Mouse (Mus musculus) midbrain, embryonic 14.5 days (tissue): ENCODE results near the gene Coro2a. TPM values are rescaled to one million over a fixed set of nuclear protein-coding genes. Genes with fewer than 3 reads are reported as not detected.
"Not testable (repeated sequence)": the region's sequence is repeated elsewhere in the genome, so short reads cannot be mapped to it uniquely, and the experiment has no call there.

ENCODE experiments used
- ATAC-seq: fragments of 200-750 bp; cut with Nextera tagmentation; 2 replicates; pipeline ENCODE4 v1.8.0; 2017; ENCODE audit warnings: moderate number of reproducible peaks, moderate library complexity; ENCODE audit not compliant: low FRiP score, low TSS enrichment
- DNase-seq: peaks from one replicate; pipeline ENCODE4 v3.0.0-alpha.2; 2015
- H3K27ac ChIP-seq: fragments of 300-500 bp; sonication (generic); replicated peaks from 2 replicates; pipeline ENCODE4 v1.5.1; 2014; ENCODE audit warnings: mild to moderate bottlenecking, low read depth, low read length, moderate library complexity
- H3K27me3 ChIP-seq: fragments of 300-500 bp; sonication (generic); 2 replicates; pipeline ENCODE4 v1.6.1; 2014; ENCODE audit warnings: low read length, control low read depth, mixed read lengths; ENCODE audit not compliant: control insufficient read depth, insufficient read depth
- H3K36me3 ChIP-seq: fragments of 300-500 bp; sonication (generic); 2 replicates; pipeline ENCODE4 v1.6.1; 2014; ENCODE audit warnings: low read length, control low read depth; ENCODE audit not compliant: control insufficient read depth, insufficient read depth
- H3K4me1 ChIP-seq: fragments of 300-500 bp; sonication (generic); 2 replicates; pipeline ENCODE4 v1.6.1; 2014; ENCODE audit warnings: mild to moderate bottlenecking, antibody characterized with exemption, low read length, control low read depth; ENCODE audit not compliant: control insufficient read depth, insufficient read depth
- H3K4me2 ChIP-seq: fragments of 300-500 bp; sonication (generic); 2 replicates; pipeline ENCODE4 v1.6.1; 2014; ENCODE audit warnings: mild to moderate bottlenecking, low read length, moderate library complexity
- H3K4me3 ChIP-seq: fragments of 300-500 bp; sonication (generic); replicated peaks from 2 replicates; pipeline ENCODE4 v1.5.1; 2014; ENCODE audit warnings: low read depth, low read length
- H3K9ac ChIP-seq: fragments of 300-500 bp; sonication (generic); replicated peaks from 2 replicates; pipeline ENCODE4 v1.6.1; 2014; ENCODE audit warnings: mild to moderate bottlenecking, low read length, moderate library complexity
- H3K9me3 ChIP-seq: fragments of 300-500 bp; sonication (generic); 2 replicates; pipeline ENCODE4 v1.6.1; 2016; ENCODE audit warnings: low read length, control low read depth, mixed read lengths; ENCODE audit not compliant: control insufficient read depth
- WGBS: fragments of 180-500 bp; shearing (Covaris S2); extraction: QIAGEN DNeasy Blood & Tissue Kit; methylation state at CpG from one replicate; pipeline ENCODE4 v1.1.7; 2014; 5-methylcytosine and 5-hydroxymethylcytosine counted together
- polyA plus RNA-seq: library from polyadenylated mRNA; unstranded; fragments of >200 nt; fragmentation: Nextera tagmentation; extraction: Ambion mirVana; gene quantifications from 2 replicates; pipeline ENCODE4 v1.2.1, GENCODE M21; 2014

The Coro2a gene
- polyA plus RNA-seq, 1 experiment from 2014 or later, result 5.4 TPM

- Histone ChIP-seq H3K4me3 (no peak overlapping the region), H3K4me2 (no peak overlapping the region), H3K9ac (no peak overlapping the region), H3K27me3 (peaks cover 17% of the 10 kb centered on the region; the same call in 1 of the 2 replicates), H3K36me3 (no peaks in the 10 kb centered on the region), H3K4me1 (0 out of 2 replicates have a peak, but pooled peaks cover 8% of the 10 kb centered on the region), H3K9me3 (no peaks in the 10 kb centered on the region), H3K27ac (no peak overlapping the region)
- DNase-seq (no peak), ATAC-seq (no peak)
- WGBS, result 66% methylated on average over 7 of the region's 7 CpGs
Measured at GRCm38 (mm10) chr4:46602704-46603103, 702 bp upstream of the Coro2a start.

- Histone ChIP-seq H3K27me3 (peaks cover 17% of the 10 kb centered on the region; the same call in 1 of the 2 replicates), H3K36me3 (no peaks in the 10 kb centered on the region), H3K4me1 (0 out of 2 replicates have a peak, but pooled peaks cover 8% of the 10 kb centered on the region), H3K4me3 (peak overlapping the region; percentile 56), H3K9me3 (no peaks in the 10 kb centered on the region), H3K9ac (peak overlapping the region; percentile 66), H3K27ac (no peak overlapping the region), H3K4me2 (peak overlapping the region; percentile 93)
- ATAC-seq (peak; percentile 53; the same call in 1 of the 2 replicates), DNase-seq (peak; percentile 60)
- 0% methylated on average over 41 of the region's 52 CpGs for WGBS
Measured at GRCm38 (mm10) chr4:46601258-46601843, 651 bp downstream of the Coro2a start.

- no peak for ATAC-seq
- no peak for DNase-seq
Measured at GRCm38 (mm10) chr4:46600473-46601257, 1.3 kb downstream of the Coro2a start.

GRCm38 (mm10) chr4:46599609-46600008 lies 2.4 kb downstream of the Coro2a start:
- not testable (repeated sequence) for H3K27ac ChIP-seq, DNase-seq, H3K4me3 ChIP-seq, H3K4me2 ChIP-seq, H3K36me3 ChIP-seq, H3K9me3 ChIP-seq, H3K9ac ChIP-seq, ATAC-seq, H3K4me1 ChIP-seq
- 84% methylated on average over 12 of the region's 12 CpGs for WGBS
- peaks cover 17% of the 10 kb centered on the region; the same call in 1 of the 2 replicates for H3K27me3 ChIP-seq

More at GRCm38 (mm10) chr4:46600473-46601257, 1.3 kb downstream of the Coro2a start:
- H3K9ac ChIP-seq, result peak overlapping the region; percentile 66
- H3K4me2 ChIP-seq, result peak overlapping the region; percentile 93
- 38% methylated on average over 20 of the region's 20 CpGs for WGBS
- H3K27me3 ChIP-seq, result peaks cover 17% of the 10 kb centered on the region; the same call in 1 of the 2 replicates
- H3K4me3 ChIP-seq, result peak overlapping the region; percentile 56
- no peak overlapping the region for H3K27ac ChIP-seq
- H3K4me1 ChIP-seq, result 0 out of 2 replicates have a peak, but pooled peaks cover 8% of the 10 kb centered on the region
- H3K9me3 ChIP-seq, result no peaks in the 10 kb centered on the region
- H3K36me3 ChIP-seq, result no peaks in the 10 kb centered on the region

- H3K9ac ChIP-seq, result no peak overlapping the region
- 82% methylated on average over 6 of the region's 6 CpGs for whole genome bisulfite sequencing
- H3K4me2 ChIP-seq, result no peak overlapping the region
- no peak for DNase-seq
- no peak overlapping the region for H3K4me3 ChIP-seq
- H3K9me3 ChIP-seq, result no peaks in the 10 kb centered on the region
- no peak overlapping the region for H3K27ac ChIP-seq
- no peaks in the 10 kb centered on the region for H3K36me3 ChIP-seq
- H3K27me3 ChIP-seq, result peaks cover 17% of the 10 kb centered on the region; the same call in 1 of the 2 replicates
- no peak for ATAC-seq
- H3K4me1 ChIP-seq, result 0 out of 2 replicates have a peak, but pooled peaks cover 8% of the 10 kb centered on the region
Measured at GRCm38 (mm10) chr4:46598981-46599380, 3.0 kb downstream of the Coro2a start.

DNA sequence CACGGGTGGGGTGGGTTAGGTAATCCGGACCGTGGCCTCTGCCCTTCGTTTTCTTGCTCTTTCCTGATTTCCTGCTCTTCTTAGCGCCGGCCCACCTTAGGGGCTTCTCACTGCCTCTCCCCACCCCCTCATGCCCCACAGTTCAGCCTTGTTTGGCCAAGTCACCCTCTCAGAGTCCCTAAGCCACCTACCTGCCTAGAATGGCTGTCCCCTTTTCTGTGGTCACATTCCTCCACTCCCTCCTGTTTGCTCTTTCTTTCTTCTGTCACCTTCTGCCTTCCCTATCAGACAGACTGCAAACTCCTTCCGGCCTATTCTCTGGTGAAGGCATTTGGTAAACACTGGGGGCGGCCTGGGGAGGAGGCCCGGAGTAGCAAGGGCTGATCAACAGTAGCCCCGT lies 3.9 kb downstream of the Coro2a start:
- 66% methylated on average over 10 of the region's 10 CpGs for WGBS
- Histone ChIP-seq H3K36me3 (no peaks in the 10 kb centered on the region), H3K4me3 (no peak overlapping the region), H3K4me2 (no peak overlapping the region), H3K27me3 (peaks cover 17% of the 10 kb centered on the region; the same call in 1 of the 2 replicates), H3K4me1 (0 out of 2 replicates have a peak, but pooled peaks cover 8% of the 10 kb centered on the region), H3K9me3 (no peaks in the 10 kb centered on the region), H3K27ac (no peak overlapping the region), H3K9ac (no peak overlapping the region)
- ATAC-seq (no peak), DNase-seq (no peak)

- no peak for ATAC-seq
- Histone ChIP-seq H3K4me2 (no peak overlapping the region), H3K27ac (no peak overlapping the region), H3K9me3 (no peaks in the 10 kb centered on the region), H3K4me3 (no peak overlapping the region), H3K9ac (no peak overlapping the region), H3K36me3 (no peaks in the 10 kb centered on the region), H3K27me3 (peaks cover 17% of the 10 kb centered on the region; the same call in 1 of the 2 replicates), H3K4me1 (0 out of 2 replicates have a peak, but pooled peaks cover 8% of the 10 kb centered on the region)
- DNase-seq, result no peak
- 78% methylated on average over 11 of the region's 11 CpGs for WGBS
Measured at GRCm38 (mm10) chr4:46597286-46597961, 4.6 kb downstream of the Coro2a start.

DNA sequence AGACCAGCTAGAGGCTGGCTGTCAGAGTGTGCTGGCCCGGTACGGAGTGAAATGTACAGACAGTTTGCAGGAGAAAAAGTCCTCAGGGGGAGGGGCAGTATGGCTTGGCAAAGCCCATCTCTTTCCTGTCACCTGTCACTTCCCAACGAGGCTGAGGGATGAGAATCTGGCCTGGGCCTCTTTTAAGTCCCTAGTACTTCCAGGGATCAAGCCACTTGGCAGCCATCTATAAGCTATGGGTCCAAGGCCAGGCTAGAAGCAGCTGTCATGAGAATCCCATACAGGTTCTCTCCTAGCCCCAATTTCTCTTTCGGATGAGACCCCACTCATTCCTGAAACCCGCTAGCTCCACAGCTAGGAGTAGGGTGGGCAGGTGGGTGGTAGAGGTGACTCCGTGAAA lies 5.6 kb downstream of the Coro2a start:
- Histone ChIP-seq H3K4me1 (0 out of 2 replicates have a peak, but pooled peaks cover 8% of the 10 kb centered on the region), H3K36me3 (no peaks in the 10 kb centered on the region), H3K9ac (no peak overlapping the region), H3K4me3 (no peak overlapping the region), H3K4me2 (no peak overlapping the region), H3K27ac (no peak overlapping the region), H3K27me3 (peaks cover 17% of the 10 kb centered on the region; the same call in 1 of the 2 replicates), H3K9me3 (no peaks in the 10 kb centered on the region)
- ATAC-seq, result no peak
- no peak for DNase-seq
- 75% methylated on average over 6 of the region's 6 CpGs for WGBS
